Mouse (Mus musculus) kidney, adult 2 months (tissue): ENCODE measurements around the gene Thy1. TPM values are rescaled to one million over a fixed set of nuclear protein-coding genes. Genes with fewer than 3 reads are reported as not detected.

Source experiments
- DNase-seq: peaks from one replicate; pipeline ENCODE4 v3.0.0; 2021
- H3K27ac ChIP-seq: fragments of 200-500 bp; 2 replicates; pipeline ENCODE4 v1.5.1; 2012; ENCODE audit warnings: low read depth, low read length, control low read depth, inconsistent platforms; ENCODE audit not compliant: insufficient read depth
- H3K27me3 ChIP-seq: fragments of 200-500 bp; replicated peaks from 2 replicates; pipeline ENCODE4 v1.6.1; 2012; ENCODE audit warnings: mild to moderate bottlenecking, moderate library complexity, low read length, inconsistent platforms; ENCODE audit not compliant: control insufficient read depth, insufficient read depth
- H3K36me3 ChIP-seq: fragments of 200-500 bp; 2 replicates; pipeline ENCODE4 v1.6.1; 2012; ENCODE audit warnings: mild to moderate bottlenecking, moderate library complexity, low read length, inconsistent platforms; ENCODE audit not compliant: control insufficient read depth, insufficient read depth
- H3K4me1 ChIP-seq: fragments of 200-500 bp; 2 replicates; pipeline ENCODE4 v1.6.1; 2011; ENCODE audit warnings: low read length; ENCODE audit not compliant: control insufficient read depth, insufficient read depth
- H3K4me3 ChIP-seq: fragments of 200-500 bp; 2 replicates; pipeline ENCODE4 v1.5.1; 2011; ENCODE audit warnings: mild to moderate bottlenecking, low read depth, low read length, control low read depth; ENCODE audit not compliant: insufficient read depth
- CTCF ChIP-seq: fragments of 200-500 bp; conservative IDR thresholded peaks from 2 replicates; pipeline ENCODE4 v1.5.1; 2011; ENCODE audit warnings: low read depth, mild to moderate bottlenecking, control low read depth, low read length, moderate library complexity, mixed read lengths; ENCODE audit not compliant: insufficient read depth, insufficient read length
- POLR2A ChIP-seq: fragments of 200-500 bp; IDR thresholded peaks from one replicate; pipeline ENCODE4 v1.6.1; 2011; ENCODE audit warnings: low read depth, low read length, control low read depth
- WGBS: fragments of 180-500 bp; shearing (Covaris S2); methylation state at CpG from one replicate; pipeline ENCODE4 v1.1.7; 2018; 5-methylcytosine and 5-hydroxymethylcytosine counted together
- polyA plus RNA-seq: library from polyadenylated mRNA; depleted of rRNA; stranded (reverse); fragments of >200 nt; gene quantifications from 2 replicates; pipeline ENCODE4 v1.2.3, GENCODE M21; 2012

Gene Thy1
- polyA plus RNA-seq, 1 experiment = 20.6 TPM

GRCm38 (mm10) chr9:44049381-44050165 lies 6.4 kb downstream of the Thy1 start:
- WGBS = 88% methylated on average over 8 of the region's 8 CpGs
- no peak for DNase-seq
- no peaks in the 10 kb centered on the region for H3K27me3 ChIP-seq
- no peak overlapping the region for H3K27ac ChIP-seq
- H3K4me3 ChIP-seq = no peak overlapping the region
- TF ChIP-seq CTCF = no peak
- no peak for TF ChIP-seq POLR2A
- no peaks in the 10 kb centered on the region for H3K36me3 ChIP-seq
- H3K4me1 ChIP-seq = no peaks in the 10 kb centered on the region

GRCm38 (mm10) chr9:44052855-44053254 lies 9.7 kb downstream of the Thy1 start:
- Histone ChIP-seq H3K27ac (no peak overlapping the region), H3K4me3 (no peak overlapping the region), H3K27me3 (no peaks in the 10 kb centered on the region), H3K4me1 (no peaks in the 10 kb centered on the region), H3K36me3 (no peaks in the 10 kb centered on the region)
- TF ChIP-seq POLR2A (no peak), CTCF (no peak)
- DNase-seq = no peak
- 72% methylated on average over 3 of the region's 3 CpGs for WGBS

- WGBS = 49% methylated on average over 1 of the region's 1 CpGs
Observed at GRCm38 (mm10) chr9:44053936-44054335, 10.8 kb downstream of the Thy1 start.

GRCm38 (mm10) chr9:44058606-44059005 lies 15.4 kb downstream of the Thy1 start:
- Histone ChIP-seq H3K4me1 (no peaks in the 10 kb centered on the region), H3K4me3 (no peak overlapping the region), H3K27ac (no peak overlapping the region), H3K36me3 (no peaks in the 10 kb centered on the region), H3K27me3 (no peaks in the 10 kb centered on the region)
- DNase-seq = no peak
- WGBS = 83% methylated on average over 6 of the region's 6 CpGs
- TF ChIP-seq POLR2A = no peak
- no peak for TF ChIP-seq CTCF

More at GRCm38 (mm10) chr9:44053936-44054335, 10.8 kb downstream of the Thy1 start:
- no peaks in the 10 kb centered on the region for H3K36me3 ChIP-seq
- no peak overlapping the region for H3K4me3 ChIP-seq
- no peak for TF ChIP-seq CTCF
- no peak for TF ChIP-seq POLR2A
- no peak for DNase-seq
- no peaks in the 10 kb centered on the region for H3K4me1 ChIP-seq
- no peak overlapping the region for H3K27ac ChIP-seq
- H3K27me3 ChIP-seq = no peaks in the 10 kb centered on the region

GRCm38 (mm10) chr9:44065177-44065576 lies 22.0 kb downstream of the Thy1 start:
- TF ChIP-seq POLR2A (no peak), CTCF (no peak)
- H3K4me1 ChIP-seq = no peaks in the 10 kb centered on the region
- DNase-seq = no peak
- no peak overlapping the region for H3K27ac ChIP-seq
- WGBS = 40% methylated on average over 1 of the region's 1 CpGs
- H3K27me3 ChIP-seq = no peaks in the 10 kb centered on the region
- H3K4me3 ChIP-seq = no peak overlapping the region
- H3K36me3 ChIP-seq = no peaks in the 10 kb centered on the region

GRCm38 (mm10) chr9:44066785-44067225 lies 23.6 kb downstream of the Thy1 start, which contains the start of gene Usp2:
Usp2 (plus strand) TSS chr9:44067021.
- H3K4me3 ChIP-seq = peak within 1 kb of the TSS; percentile 68
- no peaks in the 10 kb centered on the region for H3K27me3 ChIP-seq
- H3K36me3 ChIP-seq = no peaks in the 10 kb centered on the region
- no peaks in the 10 kb centered on the region for H3K4me1 ChIP-seq
- DNase-seq = peak; percentile 100
- TF ChIP-seq CTCF (peak; percentile 75), POLR2A (no peak)
- under 1% methylated on average over 38 of the region's 38 CpGs for WGBS
- 0 out of 2 replicates have a peak within 1 kb of the TSS, but pooled peaks have one; percentile 30 for H3K27ac ChIP-seq

GRCm38 (mm10) chr9:44067241-44067959 lies 24.2 kb downstream of the Thy1 start:
- Histone ChIP-seq H3K4me3 (peak overlapping the region; percentile 68), H3K36me3 (no peaks in the 10 kb centered on the region), H3K27me3 (no peaks in the 10 kb centered on the region), H3K27ac (0 out of 2 replicates have a peak overlapping the region, but pooled peaks have one; percentile 30), H3K4me1 (no peaks in the 10 kb centered on the region)
- no peak for DNase-seq
- WGBS = 11% methylated on average over 15 of the region's 15 CpGs
- TF ChIP-seq POLR2A = no peak
- TF ChIP-seq CTCF = no peak
